Mouse (Mus musculus): ENCODE data around the gene Epb41l4b. TPM values are rescaled to one million over a fixed set of nuclear protein-coding genes. Genes with fewer than 3 reads are reported as not detected.

Epb41l4b gene
- total and polyA plus RNA-seq, 2 experiments from 2014 or later, result 3.2 to 14.9 TPM

GRCm38 (mm10) chr4:57001437-57001836 is 141.8 kb downstream of the Epb41l4b start:
- Histone ChIP-seq H3K36me3 (ENCODE audit: insufficient read depth, low read length) (peaks cover 9% of the 10 kb centered on the region), H3K27ac (ENCODE audit: low read depth, low read length) (no peak overlapping the region), H3K4me2 (ENCODE audit: low read depth, low read length, poor library complexity, severe bottlenecking) (no peak overlapping the region), H3K4me3 (ENCODE audit: low read depth, low read length) (no peak overlapping the region), H3K4me1 (ENCODE audit: insufficient read depth, low read length) (no peaks in the 10 kb centered on the region), H3K9me3 (ENCODE audit: low read length) (no peaks in the 10 kb centered on the region), H3K27me3 (ENCODE audit: insufficient read depth, low read length) (no peaks in the 10 kb centered on the region), H3K9ac (replicated peaks; ENCODE audit: low read length, poor library complexity, severe bottlenecking) (no peak overlapping the region)
- 94% methylated on average over 2 of the region's 2 CpGs for WGBS
- no peak for DNase-seq (ENCODE audit: low spot score)
- no peak for ATAC-seq (ENCODE audit: low FRiP score)
- TF ChIP-seq CTCF (IDR thresholded peaks at IDR 0.05), result no peak

GRCm38 (mm10) chr4:56993331-56993730 is 149.9 kb downstream of the Epb41l4b start:
- Histone ChIP-seq H3K4me1 (ENCODE audit: insufficient read depth, low read length) (no peaks in the 10 kb centered on the region), H3K27me3 (ENCODE audit: insufficient read depth, low read length) (no peaks in the 10 kb centered on the region), H3K27ac (ENCODE audit: low read depth, low read length) (no peak overlapping the region), H3K9ac (replicated peaks; ENCODE audit: low read length, poor library complexity, severe bottlenecking) (no peak overlapping the region), H3K9me3 (ENCODE audit: low read length) (no peaks in the 10 kb centered on the region), H3K4me2 (ENCODE audit: low read depth, low read length, poor library complexity, severe bottlenecking) (no peak overlapping the region), H3K36me3 (ENCODE audit: insufficient read depth, low read length) (peaks cover 4% of the 10 kb centered on the region), H3K4me3 (ENCODE audit: low read depth, low read length) (no peak overlapping the region)
- TF ChIP-seq CTCF (IDR thresholded peaks at IDR 0.05), result no peak
- WGBS, result 84% methylated on average over 7 of the region's 7 CpGs
- no peak for ATAC-seq (ENCODE audit: low FRiP score)
- no peak for DNase-seq (ENCODE audit: low spot score)

- Histone ChIP-seq H3K4me1 (ENCODE audit: insufficient read depth, low read length) (no peaks in the 10 kb centered on the region), H3K4me2 (ENCODE audit: low read depth, low read length, poor library complexity, severe bottlenecking) (no peak overlapping the region), H3K9ac (replicated peaks; ENCODE audit: low read length, poor library complexity, severe bottlenecking) (no peak overlapping the region), H3K36me3 (ENCODE audit: insufficient read depth, low read length) (peaks cover under 1% of the 10 kb centered on the region), H3K9me3 (ENCODE audit: low read length) (no peaks in the 10 kb centered on the region), H3K27ac (ENCODE audit: low read depth, low read length) (no peak overlapping the region), H3K27me3 (ENCODE audit: insufficient read depth, low read length) (no peaks in the 10 kb centered on the region), H3K4me3 (ENCODE audit: low read depth, low read length) (no peak overlapping the region)
- DNase-seq (ENCODE audit: low spot score), result no peak
- TF ChIP-seq CTCF (IDR thresholded peaks at IDR 0.05), result no peak
- no peak for ATAC-seq (ENCODE audit: low FRiP score)
- 79% methylated on average over 2 of the region's 2 CpGs for WGBS
These were observed 151.3 kb downstream of the Epb41l4b start for GRCm38 (mm10) chr4:56991951-56992350.

- under 1% methylated on average over 37 of the region's 44 CpGs for WGBS
- Histone ChIP-seq H3K36me3 (ENCODE audit: insufficient read depth, low read length) (no peaks in the 10 kb centered on the region), H3K9me3 (ENCODE audit: low read length) (no peaks in the 10 kb centered on the region), H3K27ac (ENCODE audit: low read depth, low read length) (peak within 1 kb of the TSS; percentile 89), H3K4me2 (ENCODE audit: low read depth, low read length, poor library complexity, severe bottlenecking) (peak within 1 kb of the TSS; percentile 82), H3K4me3 (ENCODE audit: low read depth, low read length) (peak within 1 kb of the TSS; percentile 76), H3K4me1 (ENCODE audit: insufficient read depth, low read length) (no peaks in the 10 kb centered on the region), H3K27me3 (ENCODE audit: insufficient read depth, low read length) (no peaks in the 10 kb centered on the region), H3K9ac (replicated peaks; ENCODE audit: low read length, poor library complexity, severe bottlenecking) (peak within 1 kb of the TSS; percentile 81)
- peak; percentile 94 for ATAC-seq (ENCODE audit: low FRiP score)
- TF ChIP-seq CTCF (IDR thresholded peaks at IDR 0.05), result no peak
- DNase-seq (ENCODE audit: low spot score), result peak; percentile 58
These were observed 153.0 kb downstream of the Epb41l4b start, which contains the start of gene Frrs1l for GRCm38 (mm10) chr4:56990215-56990584. Gene Frrs1l, minus strand, starts transcription at chr4:56990391.

GRCm38 (mm10) chr4:56989431-56990214 is 153.6 kb downstream of the Epb41l4b start:
- DNase-seq (ENCODE audit: low spot score), result peak; percentile 63
- WGBS, result 1% methylated on average over 45 of the region's 45 CpGs
- TF ChIP-seq CTCF (IDR thresholded peaks at IDR 0.05), result no peak
- Histone ChIP-seq H3K36me3 (ENCODE audit: insufficient read depth, low read length) (no peaks in the 10 kb centered on the region), H3K9me3 (ENCODE audit: low read length) (no peaks in the 10 kb centered on the region), H3K27me3 (ENCODE audit: insufficient read depth, low read length) (no peaks in the 10 kb centered on the region), H3K9ac (replicated peaks; ENCODE audit: low read length, poor library complexity, severe bottlenecking) (peak overlapping the region; percentile 81), H3K4me1 (ENCODE audit: insufficient read depth, low read length) (no peaks in the 10 kb centered on the region), H3K4me2 (ENCODE audit: low read depth, low read length, poor library complexity, severe bottlenecking) (peak overlapping the region; percentile 82), H3K4me3 (ENCODE audit: low read depth, low read length) (peak overlapping the region; percentile 76), H3K27ac (ENCODE audit: low read depth, low read length) (peak overlapping the region; percentile 89)
- ATAC-seq (ENCODE audit: low FRiP score), result peak; percentile 76

GRCm38 (mm10) chr4:56965586-56966179 is 177.6 kb downstream of the Epb41l4b start:
- H3K36me3 ChIP-seq (ENCODE audit: insufficient read depth, low read length), result peaks cover 51% of the 10 kb centered on the region
- DNase-seq (ENCODE audit: low spot score) (no peak), ATAC-seq (ENCODE audit: low FRiP score) (no peak)
- no peak for TF ChIP-seq CTCF (IDR thresholded peaks at IDR 0.05)
- no peaks in the 10 kb centered on the region for H3K4me1 ChIP-seq (ENCODE audit: insufficient read depth, low read length)
- no peak overlapping the region for H3K4me3 ChIP-seq (ENCODE audit: low read depth, low read length)
- H3K27ac ChIP-seq (ENCODE audit: low read depth, low read length), result no peak overlapping the region
- H3K4me2 ChIP-seq (ENCODE audit: low read depth, low read length, poor library complexity, severe bottlenecking), result no peak overlapping the region
- 76% methylated on average over 7 of the region's 7 CpGs for WGBS
- no peak overlapping the region for H3K9ac ChIP-seq (replicated peaks; ENCODE audit: low read length, poor library complexity, severe bottlenecking)
- no peaks in the 10 kb centered on the region for H3K9me3 ChIP-seq (ENCODE audit: low read length)
- H3K27me3 ChIP-seq (ENCODE audit: insufficient read depth, low read length), result no peaks in the 10 kb centered on the region
